Mouse (Mus musculus) lung, postnatal 14 days (tissue): Measurements from ENCODE around the gene Pum1.

ENCODE experiments used
- DNase-seq: peaks from one replicate; pipeline ENCODE4 v3.0.0; 2021

The Pum1 gene

DNA sequence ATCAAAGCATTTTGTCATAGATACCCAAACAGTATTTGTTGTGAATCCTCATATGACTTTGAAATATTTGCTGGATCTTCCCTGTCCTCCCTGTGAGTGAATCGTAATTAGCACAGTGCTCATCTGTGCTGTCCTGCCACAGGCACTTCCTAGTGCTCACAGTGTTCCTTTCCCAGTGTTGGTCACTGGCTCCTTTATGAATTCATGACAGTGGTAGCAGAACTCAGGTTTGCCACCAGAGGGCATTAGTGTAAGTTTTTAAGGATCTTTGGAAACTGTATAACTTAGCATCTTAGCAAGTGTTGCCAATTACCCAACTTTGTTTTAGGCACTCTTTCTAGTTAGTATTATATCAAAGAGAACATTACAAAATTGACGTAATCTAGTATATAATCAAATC is 75.4 kb downstream of the Pum1 start:
- peak; percentile 72 for DNase-seq

DNA sequence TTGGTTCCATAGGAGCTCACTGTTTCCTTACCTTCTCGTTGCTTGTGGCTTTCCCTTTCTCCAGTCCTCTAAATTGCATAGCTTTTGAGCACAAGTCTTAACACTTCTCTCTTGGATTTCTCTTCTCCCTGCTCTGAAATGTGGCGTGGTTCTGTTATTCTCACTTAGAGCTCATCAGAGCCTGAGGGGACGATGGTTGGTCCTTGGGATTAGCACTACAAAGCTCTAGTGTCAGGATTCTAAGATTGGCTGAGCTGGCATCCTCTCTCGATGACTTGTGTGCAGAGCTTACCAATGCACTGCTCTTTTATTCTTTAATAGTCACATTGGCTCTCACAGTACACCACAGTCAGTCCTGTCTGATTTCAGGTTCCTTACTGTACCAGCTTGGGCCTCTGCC is 80.9 kb downstream of the Pum1 start:
- DNase-seq, result no peak

DNA sequence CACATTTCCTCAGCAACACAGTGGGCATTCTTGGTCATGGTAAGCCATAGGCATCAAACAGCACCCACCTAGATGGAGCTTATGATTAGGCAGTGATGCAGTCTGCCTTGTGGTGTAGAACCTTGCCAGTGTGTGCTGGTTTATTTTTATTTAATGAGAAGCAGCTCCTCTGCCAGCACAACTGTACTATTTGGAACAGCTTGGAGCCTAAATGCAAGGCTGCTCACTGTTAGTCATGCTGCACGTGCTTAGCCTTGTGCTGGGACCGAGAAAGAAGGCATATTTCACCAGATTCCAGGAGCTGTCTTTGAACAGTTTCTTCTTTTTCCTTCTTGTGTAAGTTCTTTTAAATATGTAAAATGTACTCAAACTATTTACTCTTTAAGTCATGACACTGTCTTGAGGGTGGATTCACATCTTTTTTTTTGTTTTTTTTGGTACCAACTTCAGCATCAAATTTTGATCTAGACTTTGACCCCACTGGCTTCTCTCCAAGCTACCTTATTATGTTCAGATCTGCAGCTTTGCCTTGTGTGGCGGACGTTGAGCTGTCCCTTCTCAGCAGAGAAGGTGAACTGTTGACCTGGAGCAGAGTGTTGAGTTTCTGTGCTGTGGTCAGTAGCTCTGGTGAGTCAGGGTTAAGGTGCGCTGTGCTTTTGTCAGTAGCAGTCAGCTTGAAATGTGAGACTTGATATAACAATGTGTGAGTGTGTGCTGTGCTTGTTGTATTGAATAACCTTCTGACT is 82.6 kb downstream of the Pum1 start:
- no peak for DNase-seq

DNA sequence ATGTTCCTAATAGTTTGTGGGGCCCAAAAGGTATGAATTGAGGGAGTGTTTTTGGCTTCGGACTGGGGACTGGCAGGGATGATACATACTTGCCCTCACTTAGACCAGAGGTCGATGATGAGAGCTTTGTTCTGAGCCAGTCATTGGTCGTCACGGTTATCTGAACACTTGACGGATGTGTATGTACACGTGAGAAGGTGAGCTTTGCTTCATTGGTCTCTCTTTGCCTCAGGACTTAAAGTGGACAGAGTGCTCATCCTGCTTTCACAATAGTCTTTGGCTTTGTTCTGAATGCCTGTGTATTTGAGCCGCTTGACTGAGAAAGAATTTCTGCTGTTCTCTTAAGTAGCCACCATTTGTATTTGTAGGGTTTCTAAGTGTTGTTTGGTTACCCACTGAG is 86.4 kb downstream of the Pum1 start:
- DNase-seq, result no peak

DNA sequence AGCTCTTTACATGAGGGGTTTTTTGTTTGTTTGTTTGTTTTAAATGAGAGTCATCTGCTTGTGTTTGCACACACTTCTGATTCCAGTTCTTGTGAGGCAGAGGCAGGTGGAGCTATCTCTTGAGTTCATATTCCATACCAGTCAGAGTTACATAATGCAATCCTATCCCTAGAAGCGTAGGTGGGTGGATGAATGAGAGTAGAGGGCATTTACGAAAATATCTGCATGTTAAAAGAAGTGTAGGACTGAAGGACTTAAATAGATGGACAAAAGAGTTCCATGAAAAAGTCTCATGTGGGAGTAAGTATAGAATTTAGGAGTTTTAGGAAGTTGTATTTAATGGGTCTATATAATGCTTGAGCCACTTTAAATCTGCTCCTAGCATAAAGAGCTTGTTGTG is 88.8 kb downstream of the Pum1 start:
- DNase-seq, result no peak

DNA sequence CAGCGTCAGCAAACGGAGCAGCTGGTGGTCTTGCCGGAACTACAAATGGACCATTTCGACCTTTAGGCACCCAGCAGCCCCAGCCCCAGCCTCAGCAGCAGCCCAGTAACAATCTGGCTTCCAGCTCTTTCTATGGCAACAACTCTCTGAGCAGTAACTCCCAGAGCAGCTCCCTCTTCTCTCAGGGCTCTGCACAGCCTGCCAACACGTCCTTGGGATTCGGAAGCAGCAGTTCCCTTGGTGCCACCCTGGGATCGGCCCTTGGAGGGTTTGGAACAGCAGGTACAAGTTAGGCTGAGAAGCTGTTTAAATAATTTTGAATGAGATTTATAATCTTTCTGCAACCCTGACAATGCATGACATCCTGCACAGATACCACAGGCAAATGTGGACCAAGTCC is 89.5 kb downstream of the Pum1 start:
- no peak for DNase-seq

DNA sequence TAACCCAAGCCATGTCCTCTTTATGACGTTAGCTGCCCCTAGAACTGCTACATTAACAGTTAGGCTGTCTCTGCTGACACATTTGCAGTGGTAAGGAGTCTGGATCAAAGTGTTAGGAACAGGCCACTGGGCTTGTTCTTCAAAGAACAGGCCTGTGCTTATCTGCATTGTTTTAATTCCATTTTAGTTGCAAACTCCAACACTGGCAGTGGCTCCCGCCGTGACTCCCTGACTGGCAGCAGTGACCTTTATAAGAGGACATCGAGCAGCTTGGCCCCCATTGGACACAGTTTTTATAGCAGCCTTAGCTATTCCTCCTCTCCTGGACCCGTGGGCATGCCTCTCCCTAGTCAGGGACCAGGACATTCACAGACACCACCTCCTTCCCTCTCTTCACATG is 90.6 kb downstream of the Pum1 start:
- DNase-seq, result no peak

DNA sequence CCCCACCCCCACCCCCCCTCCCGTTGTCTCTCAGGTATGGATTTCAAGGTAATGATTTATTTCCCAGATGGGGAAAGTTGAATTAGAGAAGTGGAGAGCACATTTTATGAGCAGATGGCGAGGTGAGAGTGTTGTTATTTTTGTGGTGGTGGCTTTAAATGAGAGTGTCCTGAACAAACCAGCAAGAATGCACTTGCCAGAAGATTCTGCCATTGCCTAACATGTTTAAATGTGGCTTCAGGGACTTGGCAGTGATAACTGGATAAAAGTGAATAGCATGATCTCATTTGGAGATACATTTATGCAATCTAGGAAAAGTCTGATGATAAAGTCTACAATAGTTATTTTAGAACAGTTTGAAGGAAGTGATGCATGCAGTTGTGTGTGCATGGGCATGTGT is 91.7 kb downstream of the Pum1 start:
- DNase-seq, result no peak

DNA sequence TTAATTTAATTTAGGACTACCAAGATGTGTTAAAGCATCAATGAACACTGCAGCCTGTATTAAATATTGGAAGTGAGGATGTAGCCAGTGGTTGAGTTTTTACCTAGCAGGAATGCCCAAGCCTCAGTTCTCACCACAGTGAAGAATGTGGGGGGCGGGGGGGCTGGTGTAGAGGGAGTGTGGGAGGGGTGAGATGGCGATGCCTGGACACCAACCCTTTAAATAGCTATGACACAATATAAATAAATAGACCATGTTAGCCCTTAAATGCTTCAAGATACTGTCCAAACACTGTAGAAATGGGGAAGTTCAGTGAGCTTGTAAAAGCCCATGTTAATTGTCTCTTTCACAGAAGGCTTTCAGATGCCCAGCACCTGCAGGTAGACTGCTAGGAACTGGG is 96.8 kb downstream of the Pum1 start:
- DNase-seq, result no peak

DNA sequence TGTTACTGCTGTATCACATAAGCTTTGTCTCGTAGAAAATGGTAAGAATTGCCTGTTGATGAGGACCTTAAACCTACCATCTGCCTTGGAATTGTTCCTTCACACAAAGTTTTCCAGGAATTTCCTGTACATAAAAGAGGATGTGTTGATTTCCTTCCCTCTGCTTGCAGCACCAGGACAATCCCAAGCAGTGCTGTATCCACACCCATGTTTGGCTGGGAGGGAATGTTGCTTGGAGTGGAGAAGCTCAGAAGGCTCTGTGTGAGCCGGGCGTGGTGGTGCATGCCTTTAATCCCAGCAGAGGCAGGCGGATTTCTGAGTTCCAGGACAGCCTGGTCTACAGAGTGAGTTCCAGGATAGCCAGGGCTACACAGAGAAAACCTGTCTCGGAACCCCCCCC is 98.7 kb downstream of the Pum1 start:
- peak; percentile 15 for DNase-seq

DNA sequence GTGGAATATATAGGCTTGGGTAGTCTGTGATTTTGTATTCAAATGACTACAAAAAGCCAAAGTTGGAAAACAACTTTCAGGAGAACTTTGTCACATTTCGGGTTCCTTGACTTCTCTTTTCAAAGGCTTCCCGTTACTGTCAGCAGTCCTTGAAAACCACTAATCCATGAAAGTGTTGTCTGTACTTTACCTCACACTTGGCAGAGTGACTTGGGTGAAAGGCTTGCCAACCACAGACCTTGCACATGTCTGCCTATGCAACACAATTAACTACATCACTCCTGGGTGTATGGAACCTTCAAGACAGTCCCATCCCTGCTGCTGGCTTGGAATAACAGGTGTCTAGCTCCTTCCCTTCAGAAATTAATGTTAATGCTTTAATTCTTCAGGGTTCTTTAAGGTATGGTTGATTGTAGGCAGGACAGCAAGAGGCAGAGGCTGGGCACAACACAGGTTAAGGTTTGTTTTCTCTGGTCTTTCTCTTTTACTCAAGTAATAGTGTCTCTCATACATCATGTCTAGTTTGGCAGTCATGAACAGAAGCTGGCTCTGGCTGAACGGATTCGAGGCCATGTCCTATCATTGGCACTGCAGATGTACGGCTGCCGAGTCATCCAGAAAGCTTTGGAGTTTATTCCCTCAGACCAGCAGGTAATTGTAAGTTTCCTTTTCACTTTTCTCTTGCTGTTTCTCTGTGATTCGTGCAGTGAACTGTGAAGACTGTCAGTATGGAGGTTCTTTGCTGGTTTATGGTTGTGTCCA is 102.5 kb downstream of the Pum1 start:
- DNase-seq, result no peak

DNA sequence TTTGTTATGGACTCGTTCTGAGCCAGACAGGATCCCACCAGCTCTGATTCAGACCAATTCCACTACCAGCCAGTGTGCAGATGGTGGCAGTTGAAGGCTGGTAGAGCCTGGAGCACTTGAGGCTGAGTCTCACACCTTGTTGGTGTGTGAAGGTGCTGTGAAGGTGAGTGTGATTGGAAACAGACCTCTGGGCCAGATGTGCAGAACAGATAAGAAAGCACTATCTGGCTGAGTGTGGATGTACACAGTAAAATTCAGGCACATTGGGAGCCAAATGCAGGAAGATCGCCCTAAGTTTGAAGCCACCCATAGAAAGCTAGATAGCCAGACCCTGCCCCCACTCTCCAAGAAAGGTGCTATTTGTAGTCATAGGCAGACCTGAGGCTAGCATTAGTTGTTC is 103.3 kb downstream of the Pum1 start:
- DNase-seq, result no peak

DNA sequence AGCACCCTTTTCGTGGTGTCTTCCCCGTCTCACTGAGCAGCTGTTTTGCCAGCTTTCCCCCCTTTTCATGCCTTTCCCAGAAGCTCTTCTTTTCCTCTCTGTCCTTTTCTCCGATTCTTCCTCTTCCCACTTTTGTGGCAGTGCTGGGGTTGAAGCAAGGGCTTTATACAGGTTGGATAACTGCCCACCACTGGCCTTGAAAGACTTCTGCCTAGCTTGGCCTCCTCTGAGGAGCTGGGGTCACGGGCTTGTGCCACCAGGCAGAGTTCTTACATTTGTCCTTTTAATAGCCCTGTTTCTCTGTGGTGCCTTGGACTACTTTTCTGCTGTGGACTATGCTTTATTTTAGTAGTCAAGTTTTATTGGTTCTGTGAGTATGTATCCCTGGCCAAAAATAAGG is 103.8 kb downstream of the Pum1 start:
- no peak for DNase-seq

DNA sequence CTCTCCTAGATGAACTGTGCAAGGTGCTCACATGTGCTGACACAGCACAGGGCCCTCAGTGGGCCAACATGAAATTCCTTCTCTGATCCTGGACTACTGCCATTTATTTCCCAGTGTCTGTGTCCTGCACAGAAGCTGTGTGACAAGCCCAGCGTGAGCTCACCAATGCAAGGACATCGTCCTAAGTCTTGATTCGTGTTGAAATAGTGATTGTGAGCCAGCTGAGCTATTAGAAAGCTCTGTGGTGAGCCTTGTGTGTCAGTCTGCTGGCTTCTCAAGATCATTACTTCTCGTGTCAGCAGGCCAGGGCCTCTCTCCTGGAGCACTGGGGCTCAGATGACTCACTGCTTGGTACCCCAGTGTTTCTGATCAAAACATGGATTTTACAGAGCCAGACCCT is 110.8 kb downstream of the Pum1 start:
- no peak for DNase-seq

DNA sequence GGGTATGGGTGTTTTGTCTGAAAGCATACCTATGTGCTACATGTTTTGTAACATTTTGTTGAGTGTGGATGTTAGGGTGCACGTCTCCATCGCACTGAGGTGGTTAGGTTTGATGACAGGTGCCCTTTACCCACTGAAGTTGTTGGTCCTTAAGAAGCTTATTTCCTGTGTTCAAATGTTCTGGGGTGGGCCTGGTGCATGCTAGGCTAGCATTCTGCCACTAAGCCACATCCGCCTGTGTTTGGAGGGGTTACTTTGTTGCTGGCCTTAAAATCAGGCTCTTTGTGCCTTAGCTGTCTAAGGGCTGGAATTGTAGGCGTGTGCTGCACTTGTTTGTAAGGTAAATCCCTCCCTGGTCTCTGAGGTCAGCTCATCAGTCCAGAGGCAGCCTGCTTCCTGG is 111.7 kb downstream of the Pum1 start:
- DNase-seq, result no peak

DNA sequence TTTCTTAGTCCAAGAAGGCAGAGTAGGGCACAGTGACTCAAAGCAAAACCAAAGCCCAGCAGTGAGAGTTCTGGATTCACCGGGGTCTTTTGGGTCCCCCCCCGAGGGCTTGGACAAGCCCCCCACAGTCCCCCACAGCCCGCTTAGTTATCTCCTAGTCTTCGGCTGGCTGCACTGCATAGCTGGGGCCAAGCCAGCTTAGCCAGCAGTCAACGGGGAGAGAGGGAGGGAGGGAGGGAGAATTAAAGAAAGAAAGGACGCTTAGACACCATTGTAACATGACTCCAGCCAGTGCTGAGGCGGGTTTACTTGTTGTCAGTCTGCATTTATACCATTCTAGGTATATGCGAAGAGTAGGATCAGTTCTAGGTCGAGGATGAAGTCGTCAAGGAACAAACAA is 114.5 kb downstream of the Pum1 start:
- DNase-seq, result no peak

DNA sequence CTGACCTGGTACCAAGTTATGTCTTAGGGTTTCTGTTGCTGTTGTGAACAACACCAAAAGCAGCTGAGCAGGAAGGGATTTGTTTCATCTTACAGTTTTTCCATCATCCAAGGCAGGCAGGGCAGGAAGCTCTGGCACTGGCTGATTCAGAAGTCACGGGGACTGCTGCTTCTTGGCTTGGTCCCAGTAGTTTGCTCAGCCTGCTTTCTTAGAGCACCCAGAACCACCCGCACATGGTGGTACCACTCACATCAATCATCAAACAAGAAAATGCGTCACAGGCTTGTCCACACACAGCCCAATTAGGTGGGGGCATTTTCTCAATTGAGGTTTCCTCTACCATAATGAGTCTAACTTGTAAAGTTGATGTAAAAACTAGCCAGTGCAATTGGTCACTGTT is 115.9 kb downstream of the Pum1 start:
- DNase-seq, result no peak

DNA sequence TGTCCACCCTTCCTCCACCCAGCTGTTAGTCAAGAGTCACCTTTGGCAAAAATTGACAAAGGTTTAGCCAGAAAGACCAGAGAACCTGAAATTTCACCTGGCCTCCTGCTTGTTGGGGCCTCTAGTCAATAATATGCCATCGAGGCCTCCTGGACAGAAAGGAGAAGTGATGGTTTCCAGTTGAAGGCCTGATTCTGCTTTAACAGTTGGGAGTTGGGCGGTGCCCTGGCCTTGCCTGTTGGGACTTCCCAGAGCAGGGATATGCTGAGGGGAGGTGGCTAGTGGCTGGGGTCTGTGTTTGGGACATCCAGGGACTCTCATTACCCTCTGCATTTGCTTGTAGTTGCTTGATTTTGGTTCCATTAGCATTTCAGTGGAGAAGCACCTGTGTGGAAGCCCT is 119.4 kb downstream of the Pum1 start:
- DNase-seq, result no peak

DNA sequence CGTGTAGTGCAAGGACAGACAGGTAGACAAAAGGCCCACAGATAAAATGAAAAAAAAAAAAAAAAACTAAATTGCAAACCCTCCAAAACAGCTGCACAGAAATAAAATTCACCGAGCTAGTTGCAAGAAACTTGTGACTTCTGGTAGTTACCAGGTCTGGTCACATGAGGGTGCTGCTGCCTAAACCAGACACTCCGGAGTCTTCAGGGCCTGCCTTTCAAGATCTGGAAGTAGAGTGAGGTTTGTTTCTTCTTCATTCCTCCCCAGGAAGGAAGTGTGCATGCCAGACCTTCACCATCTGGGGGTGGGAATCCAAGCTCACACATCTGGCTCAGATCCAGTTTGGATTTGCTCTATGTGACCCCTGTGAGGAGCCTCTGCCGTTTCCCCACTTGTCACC is 121.6 kb downstream of the Pum1 start:
- DNase-seq, result peak; percentile 63

DNA sequence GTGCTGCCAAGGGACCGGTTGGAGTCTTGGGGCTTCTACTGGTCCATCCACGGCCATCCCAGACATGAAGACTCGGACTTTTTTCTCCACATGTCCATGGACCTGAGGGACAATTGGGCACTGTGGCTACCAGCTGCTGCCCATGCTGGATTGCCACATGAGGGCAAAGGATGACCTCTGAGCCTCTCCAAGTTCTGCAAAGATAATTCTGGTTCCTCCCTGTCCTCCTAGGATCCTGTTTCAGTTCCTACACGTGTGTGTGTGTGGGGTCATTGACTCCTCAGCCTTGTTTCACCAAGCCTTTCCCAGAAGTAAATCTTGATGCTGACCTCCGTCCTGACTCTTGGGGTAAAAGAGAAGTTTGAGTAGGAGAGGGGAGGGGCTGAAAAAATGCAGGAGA is 124.4 kb downstream of the Pum1 start:
- DNase-seq, result no peak

DNA sequence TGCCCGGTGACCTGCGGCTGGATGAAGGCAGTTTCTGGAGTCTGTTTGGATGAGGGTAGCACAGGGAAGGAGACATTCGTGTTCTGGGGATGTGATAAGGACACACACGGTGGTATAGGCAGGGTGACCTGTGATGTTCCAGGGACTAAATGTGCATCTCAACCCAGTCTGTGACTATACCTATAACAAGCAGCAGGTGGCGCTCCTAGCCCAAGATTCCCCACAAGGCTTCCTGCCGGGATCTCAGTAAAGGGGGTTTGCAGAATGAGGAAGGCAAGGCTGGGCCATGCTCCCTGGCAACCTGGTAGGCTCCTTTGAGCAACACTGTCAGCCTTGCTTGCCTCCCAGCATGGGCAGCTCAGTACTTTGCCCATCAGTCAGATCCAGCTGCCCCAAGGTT is 127.1 kb downstream of the Pum1 start:
- peak; percentile 86 for DNase-seq

DNA sequence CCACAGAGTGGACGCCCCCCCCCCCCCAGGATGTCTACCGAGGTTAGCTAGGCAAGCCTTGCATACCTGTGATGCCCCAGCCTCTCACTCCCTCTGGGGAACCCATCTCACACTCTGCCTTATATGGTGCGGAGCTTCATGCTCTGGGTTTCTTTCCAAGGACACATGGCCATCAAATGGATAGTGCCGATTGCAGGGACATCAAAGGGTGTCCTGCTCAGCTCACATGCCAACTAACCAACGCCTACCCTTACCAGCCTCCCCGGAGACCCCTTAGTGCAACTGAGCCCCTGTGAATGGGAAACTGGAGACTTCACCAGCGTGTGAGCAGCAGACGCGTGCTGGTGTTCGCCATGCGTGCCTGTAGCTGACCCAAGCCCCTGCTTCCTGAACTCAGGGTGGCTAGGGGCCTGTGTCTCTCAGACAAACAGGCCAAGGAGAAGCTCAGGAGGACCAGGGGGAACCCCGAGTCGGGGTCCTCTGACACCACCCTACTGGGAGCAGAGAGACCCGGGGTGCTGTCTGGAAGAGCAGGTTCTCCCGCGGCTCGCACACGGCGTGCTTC is 128.8 kb downstream of the Pum1 start:
- DNase-seq, result no peak

DNA sequence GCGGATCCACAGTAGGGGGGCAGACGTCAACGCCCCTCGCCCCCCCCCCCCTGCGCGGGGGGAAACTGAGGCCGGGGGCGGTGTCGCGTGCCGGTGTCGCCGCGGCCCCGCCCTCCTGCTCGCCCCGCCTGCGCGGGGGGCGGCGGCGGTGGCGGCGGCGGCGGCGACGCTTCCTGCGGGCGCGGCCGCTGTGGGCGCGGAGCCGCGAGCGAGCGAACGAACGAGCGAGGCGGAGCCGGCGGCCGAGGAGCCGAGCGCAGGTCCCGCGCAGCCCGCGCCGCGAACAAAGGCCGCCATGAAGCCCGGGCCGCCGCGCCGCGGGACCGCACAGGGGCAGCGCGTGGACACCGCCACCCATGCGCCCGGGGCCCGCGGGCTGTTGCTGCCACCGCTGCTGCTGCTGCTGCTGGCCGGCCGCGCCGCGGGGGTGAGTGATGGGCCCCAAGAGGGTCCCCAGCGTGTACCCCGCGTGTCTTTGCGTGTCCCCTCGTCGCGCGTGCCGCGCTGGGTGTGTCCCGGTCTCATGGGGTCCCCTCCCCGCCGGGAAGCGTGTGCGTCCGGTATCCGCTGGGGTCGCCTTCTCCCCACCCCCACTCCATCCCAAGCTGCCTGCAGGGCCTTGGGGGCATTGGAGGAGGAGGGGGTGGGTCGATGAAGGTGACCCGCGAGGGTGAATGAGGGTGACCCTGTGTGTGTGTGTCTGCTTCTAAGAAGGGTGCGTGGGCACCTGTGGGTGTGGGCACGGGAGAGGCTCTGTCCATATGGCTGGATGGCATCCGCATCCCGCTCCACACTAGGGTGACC is 129.5 kb downstream of the Pum1 start, which contains the start of gene Sdc3:
Sdc3 (plus strand) TSS at position 162 of the 804 bp plus-strand sequence.
- peak; percentile 48 for DNase-seq

DNA sequence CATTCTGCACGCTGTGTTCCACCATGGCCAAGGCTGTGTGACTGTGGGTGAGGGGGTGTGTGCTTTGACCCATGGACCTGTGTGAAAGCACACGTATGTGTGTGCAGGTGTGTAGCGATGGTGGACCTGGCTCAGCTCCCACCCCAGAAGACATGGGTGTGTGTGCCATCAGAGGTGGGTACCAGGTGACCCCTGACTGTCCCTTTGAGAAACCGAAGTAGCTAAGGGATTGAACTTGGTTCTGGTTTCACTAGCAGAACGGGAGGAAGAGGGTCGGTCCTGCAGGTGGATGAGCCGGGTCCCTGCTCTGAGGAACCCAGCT is 130.0 kb downstream of the Pum1 start:
- DNase-seq, result no peak
